Mouse (Mus musculus) heart, embryonic 14.5 days (tissue): Measurements from ENCODE around the gene Vwde. TPM values are rescaled to one million over a fixed set of nuclear protein-coding genes. Genes with fewer than 3 reads are reported as not detected.

ENCODE experiments used
- polyA plus RNA-seq: library from polyadenylated mRNA; unstranded; fragments of >200 nt; fragmentation: Nextera tagmentation; extraction: Ambion mirVana; gene quantifications from 2 replicates; pipeline ENCODE4 v1.2.1, GENCODE M21; 2014

Gene Vwde
- polyA plus RNA-seq, 1 experiment from 2014 or later, result not detected

Other genes with a start within 250 kb of the Vwde start
- 39.6 and 42.5 TPM in 2 replicates for gene Tmem106b, start 155.2 kb downstream of the Vwde start, polyA plus RNA-seq